Comparison of ENCODE assay signal across 8 mouse cellular contexts in genomic region chrX:147553421-147554201, GRCm38 (mm10). TPM values are rescaled to one million over a fixed set of nuclear protein-coding genes. Genes with fewer than 3 reads are reported as not detected.
DNase-seq lines count a peak whose midpoint lies in the region; ATAC-seq lines count a peak whose summit lies in the region.

Lrch2 (minus strand) TSS chrX:147554081.

- peak; percentile 58 for DNase-seq in 3T3-L1 (ENCODE audit: low read depth, low spot score)
- DNase-seq in heart, postnatal 10 days = peak; percentile 28 to 40
- peak; percentile 41 to 45 for DNase-seq in layer of hippocampus, postnatal 14 days (ENCODE audit: low spot score in 2 of 2)
- peak; percentile 43 for DNase-seq in lung, postnatal 10 days
- DNase-seq in right cerebral cortex, adult 2 months (ENCODE audit: low spot score in 2 of 2) = peak; percentile 44 to 48
- no peak for DNase-seq in thymus, postnatal 10 days (ENCODE audit: low spot score in 2 of 2)

- no peaks in the 10 kb centered on the region for H3K27me3 ChIP-seq in forebrain, embryonic 12.5 days

- 28% methylated on average over 33 of the region's 50 CpGs for WGBS in forebrain, embryonic 12.5 days

- no peak within 1 kb of the TSS for H3K27ac ChIP-seq in brown adipose tissue, adult 24 weeks (replicated peaks; ENCODE audit: low read depth, low read length)
- peak within 1 kb of the TSS; percentile 92 for H3K27ac ChIP-seq in forebrain, embryonic 12.5 days

- peak within 1 kb of the TSS; percentile 46 for H3K4me2 ChIP-seq in forebrain, embryonic 12.5 days

- H3K9me3 ChIP-seq in forebrain, embryonic 12.5 days = no peaks in the 10 kb centered on the region

- H3K36me3 ChIP-seq in forebrain, embryonic 12.5 days (replicated peaks) = no peaks in the 10 kb centered on the region

- H3K4me1 ChIP-seq in brown adipose tissue, adult 24 weeks (ENCODE audit: control insufficient read depth, insufficient read depth, insufficient read length, low read length) = no peaks in the 10 kb centered on the region
- peaks cover 5% of the 10 kb centered on the region for H3K4me1 ChIP-seq in forebrain, embryonic 12.5 days

- peak; percentile 93 for ATAC-seq in forebrain, embryonic 12.5 days (ENCODE audit: low FRiP score)

- peak within 1 kb of the TSS; percentile 61 for H3K9ac ChIP-seq in forebrain, embryonic 12.5 days

- intact Hi-C loops in heart, postnatal 10 days (cut with DNase I) = no loop called here

- peak within 1 kb of the TSS; percentile 54 for H3K4me3 ChIP-seq in brown adipose tissue, adult 24 weeks (ENCODE audit: insufficient read depth, low read depth, low read length)
- peak within 1 kb of the TSS; percentile 57 for H3K4me3 ChIP-seq in forebrain, embryonic 12.5 days (replicated peaks)

RNA-seq across cellular contexts. Expression of gene Lrch2, which starts in this region (rescaled TPM):
- 0.29 and 1.6 TPM in 2 replicates for polyA plus RNA-seq in brown adipose tissue, adult 24 weeks (2012; ENCODE audit: insufficient read depth, insufficient read length, missing spikeins)
- polyA plus RNA-seq in forebrain, embryonic 12.5 days (2016; fragmentation: Nextera tagmentation; extraction: Ambion mirVana) = 15.0 and 15.4 TPM in 2 replicates
- 1 to 10 TPM; 5.9 to 6.0 TPM for total RNA-seq in heart, postnatal 10 days (2021)
- 10 to 100 TPM; 28.0 to 29.0 TPM for total RNA-seq in layer of hippocampus, postnatal 14 days (2021)

Comparison
In these comparisons a context has a peak if more than half of its experiments do, and no peak if none do; other contexts are left out.
1. RNA of gene Lrch2 (total RNA-seq): 28.0 to 29.0 TPM in layer of hippocampus, postnatal 14 days; 5.9 to 6.0 TPM in heart, postnatal 10 days; every median in the first group is over 4 times any median in the second.
2. DNase-seq: peak in 3T3-L1 (single experiment), heart, postnatal 10 days (2 of 2), layer of hippocampus, postnatal 14 days (2 of 2), lung, postnatal 10 days (single experiment) and right cerebral cortex, adult 2 months (2 of 2); none in thymus, postnatal 10 days (0 of 2).